Mouse (Mus musculus) liver, postnatal 0 days (tissue): ENCODE measurements around the gene Adam10. TPM values are rescaled to one million over a fixed set of nuclear protein-coding genes. Genes with fewer than 3 reads are reported as not detected.

Experiments used
- ATAC-seq: fragments of 200-750 bp; cut with Nextera tagmentation; 2 replicates; pipeline ENCODE4 v1.8.0; 2017; ENCODE audit warnings: mild to moderate bottlenecking, moderate library complexity
- DNase-seq: peaks from one replicate; pipeline ENCODE4 v3.0.0-alpha.2; 2016
- H3K27ac ChIP-seq: fragments of 300-500 bp; sonication (generic); 2 replicates; pipeline ENCODE4 v1.5.1; 2014; ENCODE audit warnings: antibody characterized with exemption, moderate library complexity, mild to moderate bottlenecking, low read depth
- H3K27me3 ChIP-seq: fragments of 300-500 bp; sonication (generic); 2 replicates; pipeline ENCODE4 v1.6.1; 2014; ENCODE audit warnings: low read length, control low read depth, mixed read lengths; ENCODE audit not compliant: insufficient read depth
- H3K36me3 ChIP-seq: fragments of 300-500 bp; sonication (generic); replicated peaks from 2 replicates; pipeline ENCODE4 v1.6.1; 2014; ENCODE audit warnings: mild to moderate bottlenecking, control low read depth, low read length, moderate library complexity, mixed read lengths; ENCODE audit not compliant: insufficient read depth
- H3K4me1 ChIP-seq: fragments of 300-500 bp; sonication (generic); 2 replicates; pipeline ENCODE4 v1.6.1; 2014; ENCODE audit warnings: antibody characterized with exemption, mild to moderate bottlenecking, control low read depth; ENCODE audit not compliant: insufficient read depth
- H3K4me2 ChIP-seq: fragments of 300-500 bp; sonication (generic); 2 replicates; pipeline ENCODE4 v1.6.1; 2014; ENCODE audit warnings: low read depth, mild to moderate bottlenecking, low read length, moderate library complexity, mixed read lengths
- H3K4me3 ChIP-seq: fragments of 300-500 bp; sonication (generic); 2 replicates; pipeline ENCODE4 v1.5.1; 2014; ENCODE audit warnings: low read depth, low read length
- H3K9ac ChIP-seq: fragments of 300-500 bp; sonication (generic); replicated peaks from 2 replicates; pipeline ENCODE4 v1.6.1; 2014; ENCODE audit warnings: mild to moderate bottlenecking, moderate library complexity
- H3K9me3 ChIP-seq: fragments of 300-500 bp; sonication (generic); 2 replicates; pipeline ENCODE4 v1.6.1; 2016; ENCODE audit warnings: mild to moderate bottlenecking, control low read depth, low read length, mixed read lengths
- CTCF ChIP-seq: sonication (generic); IDR thresholded peaks from 2 replicates; pipeline ENCODE4 v1.5.1; 2016; ENCODE audit warnings: antibody characterized with exemption, low read depth
- EP300 ChIP-seq: IDR thresholded peaks from 2 replicates; pipeline ENCODE4 v1.6.1; 2016; ENCODE audit warnings: antibody characterized with exemption, low read depth, mild to moderate bottlenecking
- WGBS: fragments of 180-500 bp; shearing (Covaris S2); extraction: QIAGEN DNeasy Blood & Tissue Kit; methylation state at CpG from one replicate; pipeline ENCODE4 v1.1.7; 2014; ENCODE audit not compliant: insufficient replicate concordance; 5-methylcytosine and 5-hydroxymethylcytosine counted together
- polyA plus RNA-seq: library from polyadenylated mRNA; unstranded; fragments of >200 nt; fragmentation: Nextera tagmentation; extraction: Ambion mirVana; gene quantifications from 2 replicates; pipeline ENCODE4 v1.2.1, GENCODE M21; 2015

Gene Adam10
- polyA plus RNA-seq, 1 experiment from 2014 or later: 36.7 TPM

GRCm38 (mm10) chr9:70658266-70658665 is 20.5 kb upstream of the Adam10 start:
- DNase-seq: no peak
- H3K27ac ChIP-seq: peak overlapping the region; percentile 60; the same call in 1 of the 2 replicates
- no peak for ATAC-seq
- H3K9me3 ChIP-seq: no peaks in the 10 kb centered on the region
- H3K27me3 ChIP-seq: no peaks in the 10 kb centered on the region
- no peaks in the 10 kb centered on the region; the same call in 1 of the 2 replicates for H3K36me3 ChIP-seq
- H3K4me1 ChIP-seq: peaks cover 19% of the 10 kb centered on the region
- H3K4me3 ChIP-seq: peak overlapping the region; percentile 99
- no peak for TF ChIP-seq CTCF
- TF ChIP-seq EP300: no peak
- 57% methylated on average over 2 of the region's 2 CpGs for WGBS
- peak overlapping the region; percentile 90 for H3K4me2 ChIP-seq
- H3K9ac ChIP-seq: peak overlapping the region; percentile 100

GRCm38 (mm10) chr9:70664847-70665246 is 13.9 kb upstream of the Adam10 start:
- Histone ChIP-seq H3K9me3 (peaks cover 3% of the 10 kb centered on the region; the same call in 1 of the 2 replicates), H3K36me3 (0 out of 2 replicates have a peak, but pooled peaks cover 2% of the 10 kb centered on the region), H3K4me2 (no peak overlapping the region), H3K9ac (no peak overlapping the region), H3K27ac (no peak overlapping the region), H3K4me3 (no peak overlapping the region), H3K27me3 (no peaks in the 10 kb centered on the region), H3K4me1 (peaks cover 2% of the 10 kb centered on the region)
- 83% methylated on average over 4 of the region's 4 CpGs for WGBS
- ATAC-seq (no peak), DNase-seq (no peak)
- TF ChIP-seq EP300 (no peak), CTCF (no peak)

GRCm38 (mm10) chr9:70665372-70666145 is 13.2 kb upstream of the Adam10 start:
- TF ChIP-seq EP300 (no peak), CTCF (no peak)
- no peaks in the 10 kb centered on the region for H3K27me3 ChIP-seq
- no peak overlapping the region for H3K27ac ChIP-seq

GRCm38 (mm10) chr9:70666811-70667210 is 12.0 kb upstream of the Adam10 start:
- DNase-seq (peak; percentile 20), ATAC-seq (no peak)
- 58% methylated on average over 7 of the region's 7 CpGs for WGBS

More at GRCm38 (mm10) chr9:70665372-70666145, 13.2 kb upstream of the Adam10 start:
- Histone ChIP-seq H3K4me3 (no peak overlapping the region), H3K9me3 (peaks cover 3% of the 10 kb centered on the region; the same call in 1 of the 2 replicates), H3K36me3 (0 out of 2 replicates have a peak, but pooled peaks cover 2% of the 10 kb centered on the region), H3K4me2 (no peak overlapping the region), H3K4me1 (peaks cover 5% of the 10 kb centered on the region), H3K9ac (no peak overlapping the region)
- 68% methylated on average over 16 of the region's 16 CpGs for WGBS
- DNase-seq: no peak
- ATAC-seq: no peak

GRCm38 (mm10) chr9:70668048-70668447 is 10.7 kb upstream of the Adam10 start:
- no peak overlapping the region for H3K27ac ChIP-seq
- H3K27me3 ChIP-seq: no peaks in the 10 kb centered on the region
- H3K9ac ChIP-seq: no peak overlapping the region
- no peak overlapping the region for H3K4me2 ChIP-seq
- H3K9me3 ChIP-seq: peaks cover 3% of the 10 kb centered on the region; the same call in 1 of the 2 replicates
- TF ChIP-seq CTCF (peak; percentile 65), EP300 (no peak)
- H3K4me3 ChIP-seq: no peak overlapping the region
- peaks cover 22% of the 10 kb centered on the region for H3K4me1 ChIP-seq
- no peak for DNase-seq
- H3K36me3 ChIP-seq: 0 out of 2 replicates have a peak, but pooled peaks cover 2% of the 10 kb centered on the region
- no peak for ATAC-seq

More at GRCm38 (mm10) chr9:70666811-70667210, 12.0 kb upstream of the Adam10 start:
- no peak for TF ChIP-seq EP300
- TF ChIP-seq CTCF: no peak
- H3K9ac ChIP-seq: no peak overlapping the region
- H3K4me1 ChIP-seq: peaks cover 15% of the 10 kb centered on the region
- no peak overlapping the region for H3K27ac ChIP-seq
- no peaks in the 10 kb centered on the region for H3K27me3 ChIP-seq
- no peak overlapping the region for H3K4me3 ChIP-seq
- 0 out of 2 replicates have a peak, but pooled peaks cover 2% of the 10 kb centered on the region for H3K36me3 ChIP-seq
- H3K9me3 ChIP-seq: peaks cover 3% of the 10 kb centered on the region; the same call in 1 of the 2 replicates
- H3K4me2 ChIP-seq: no peak overlapping the region

GRCm38 (mm10) chr9:70669197-70669596 is 9.6 kb upstream of the Adam10 start:
- H3K27me3 ChIP-seq: no peaks in the 10 kb centered on the region
- H3K27ac ChIP-seq: peak overlapping the region; percentile 86
- no peak for TF ChIP-seq CTCF
- peak; percentile 91 for TF ChIP-seq EP300
- peaks cover 3% of the 10 kb centered on the region; the same call in 1 of the 2 replicates for H3K9me3 ChIP-seq
- peak; percentile 56 for DNase-seq
- peaks cover 22% of the 10 kb centered on the region for H3K4me1 ChIP-seq
- WGBS: 38% methylated on average over 2 of the region's 2 CpGs
- H3K4me3 ChIP-seq: no peak overlapping the region
- H3K4me2 ChIP-seq: 0 out of 2 replicates have a peak overlapping the region, but pooled peaks have one; percentile 23
- ATAC-seq: peak; percentile 90
- H3K36me3 ChIP-seq: 0 out of 2 replicates have a peak, but pooled peaks cover 2% of the 10 kb centered on the region
- H3K9ac ChIP-seq: no peak overlapping the region
